Mouse (Mus musculus): ENCODE data around the gene Mtrf1.
"Not testable (repeated sequence)": the region's sequence is repeated elsewhere in the genome, so short reads cannot be mapped to it uniquely, and the experiment has no call there.

Mtrf1 gene

GRCm38 (mm10) chr14:79451681-79452590 lies 54.4 kb downstream of the Mtrf1 start, which contains the start of gene Kbtbd6:
Kbtbd6 (plus strand) TSS chr14:79451835.
- peak; percentile 75 to 81 for DNase-seq

- not testable (repeated sequence) for DNase-seq
These were observed 55.0 kb downstream of the Mtrf1 start for GRCm38 (mm10) chr14:79452591-79452934.

- no peak for DNase-seq
These were observed 62.8 kb downstream of the Mtrf1 start for GRCm38 (mm10) chr14:79460401-79460800.

GRCm38 (mm10) chr14:79460988-79461387 lies 63.4 kb downstream of the Mtrf1 start:
- DNase-seq = no peak

GRCm38 (mm10) chr14:79465623-79466022 lies 68.1 kb downstream of the Mtrf1 start:
- no peak for DNase-seq

- peak in 1 of 2 experiments; percentile 68 for DNase-seq
These were observed 70.0 kb downstream of the Mtrf1 start for GRCm38 (mm10) chr14:79467621-79468020.

Measured in kidney, adult 8-10 months (tissue).